Mouse (Mus musculus): ENCODE results near the gene Kirrel3.

DNA sequence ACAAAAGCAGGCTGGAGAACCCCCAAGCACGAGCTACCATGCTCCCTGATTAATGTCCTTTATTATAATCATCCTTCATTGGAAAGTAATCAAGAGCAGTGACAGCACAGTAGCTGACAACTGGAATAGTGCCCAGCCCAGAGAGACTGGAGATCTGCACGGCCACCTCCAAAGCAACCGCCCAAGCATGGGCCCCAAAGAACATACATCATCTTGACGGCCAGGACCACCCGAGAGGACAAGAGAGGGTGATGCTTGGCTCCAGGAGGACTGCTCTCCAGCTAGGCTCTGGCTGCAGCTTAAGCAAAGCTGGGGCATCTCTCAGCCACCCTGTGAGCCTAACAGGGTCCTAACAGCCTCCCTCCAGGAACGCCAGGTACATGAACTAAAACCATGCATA lies 482.1 kb downstream of the Kirrel3 start:
- TF ChIP-seq GATA1 (IDR thresholded peaks at IDR 0.05; ENCODE audit: borderline replicate concordance, low read length) (no peak), FLI1 (IDR thresholded peaks at IDR 0.05; ENCODE audit: low read length) (no peak)

All from megakaryocyte, embryonic 14.5 days (primary cell).